Mouse (Mus musculus) liver, embryonic 14.5 days (tissue): Measurements from ENCODE around the gene Zfp14.

Source experiments
- CTCF ChIP-seq: IDR thresholded peaks from 2 replicates; pipeline ENCODE4 v1.5.1; 2016; ENCODE audit warnings: antibody characterized with exemption, low read depth, control low read depth
- EP300 ChIP-seq: IDR thresholded peaks from 2 replicates; pipeline ENCODE4 v1.6.1; 2016; ENCODE audit warnings: antibody characterized with exemption, low read depth

DNA sequence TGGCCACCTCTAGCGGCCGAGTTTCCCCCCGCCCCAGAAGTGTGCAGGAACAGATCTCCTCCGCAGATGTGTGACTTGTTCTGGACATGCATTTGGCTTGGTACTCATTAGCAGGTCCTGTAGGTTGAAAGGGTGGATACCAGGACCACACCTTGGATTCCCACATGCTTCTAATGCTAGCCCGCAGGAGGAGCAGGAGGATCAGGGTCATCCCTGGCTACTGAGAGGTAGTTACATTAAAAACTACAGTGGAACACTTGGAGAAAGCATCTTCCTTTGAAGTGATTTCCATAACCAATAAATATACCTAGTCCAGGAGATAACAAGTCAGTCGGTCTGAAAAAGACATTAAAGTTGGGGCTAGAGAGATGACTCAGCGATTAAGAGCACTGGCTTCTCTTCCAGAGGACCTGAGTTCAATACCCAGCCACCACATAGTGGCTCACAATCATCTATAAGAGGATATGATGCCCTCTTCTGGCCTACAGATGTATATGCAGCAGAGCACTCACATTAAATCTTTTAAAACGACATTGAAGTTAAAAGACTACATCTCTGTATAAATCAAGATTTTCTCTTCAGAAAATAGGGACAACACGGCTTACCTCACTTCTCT, 39.9 kb upstream of the Zfp14 start:
- TF ChIP-seq CTCF (peak; percentile 60), EP300 (no peak)
